Mouse (Mus musculus) layer of hippocampus, adult 2 months (tissue): Measurements from ENCODE around the gene Zp2. TPM values are rescaled to one million over a fixed set of nuclear protein-coding genes. Genes with fewer than 3 reads are reported as not detected.

ENCODE experiments used
- DNase-seq, 2 experiments: peaks; one replicate each; pipeline ENCODE4 v3.0.0; 2022; ENCODE audit warnings: low spot score in 2 of 2
- H3K27ac ChIP-seq: fragments of 200-600 bp; 2 replicates; pipeline ENCODE4 v1.8.1; 2022
- H3K4me3 ChIP-seq: fragments of 200-600 bp; 2 replicates; pipeline ENCODE4 v1.8.1; 2022; ENCODE audit warnings: mild to moderate bottlenecking
- CTCF ChIP-seq: fragments of 200-600 bp; conservative IDR thresholded peaks from 2 replicates; pipeline ENCODE4 v1.8.1; 2022; ENCODE audit warnings: antibody characterized with exemption, mild to moderate bottlenecking, moderate library complexity
- long read RNA-seq, 2 experiments: library from polyadenylated mRNA; stranded (forward); transcript quantifications; one replicate each; pipeline ENCODE4 v2.0.0; 2021; ENCODE audit warnings: borderline mapping rate in 2 of 2
- total RNA-seq, 2 experiments: library from RNA; stranded (reverse); gene quantifications; 2 replicates each; pipeline ENCODE4 v1.2.3; 2021

Gene Zp2
- under 1 TPM; 0.20 to 0.37 TPM for total RNA-seq
- long read RNA-seq, experiment 1: 0 reads
- long read RNA-seq, experiment 2: 0 reads

GRCm38 (mm10) chr7:120145191-120145590 lies at the start of gene Zp2:
Zp2 (minus strand) TSS chr7:120145291.
- DNase-seq: no peak
- TF ChIP-seq CTCF: no peak
- Histone ChIP-seq H3K4me3 (no peak within 1 kb of the TSS), H3K27ac (no peak within 1 kb of the TSS)

GRCm38 (mm10) chr7:120192816-120193215 lies 47.7 kb upstream of the Zp2 start:
- no peak for TF ChIP-seq CTCF
- H3K27ac ChIP-seq: peak overlapping the region; percentile 24; the same call in 1 of the 2 replicates
- DNase-seq: no peak
- H3K4me3 ChIP-seq: no peak overlapping the region

GRCm38 (mm10) chr7:120192207-120192606 lies 47.1 kb upstream of the Zp2 start:
- peak in 1 of 2 experiments; percentile 38 for DNase-seq
- no peak for TF ChIP-seq CTCF

GRCm38 (mm10) chr7:120190150-120190665 lies 45.1 kb upstream of the Zp2 start:
- Histone ChIP-seq H3K4me3 (no peak overlapping the region), H3K27ac (peak overlapping the region; percentile 3; the same call in 1 of the 2 replicates)
- no peak for DNase-seq
- no peak for TF ChIP-seq CTCF

More at GRCm38 (mm10) chr7:120192207-120192606, 47.1 kb upstream of the Zp2 start:
- Histone ChIP-seq H3K27ac (peak overlapping the region; percentile 32; the same call in 1 of the 2 replicates), H3K4me3 (no peak overlapping the region)

- no peak for TF ChIP-seq CTCF
- no peak for DNase-seq
- Histone ChIP-seq H3K4me3 (no peak overlapping the region), H3K27ac (peak overlapping the region; percentile 3; the same call in 1 of the 2 replicates)
These were observed 44.5 kb upstream of the Zp2 start for GRCm38 (mm10) chr7:120189369-120190149.

GRCm38 (mm10) chr7:120188946-120189345 lies 43.9 kb upstream of the Zp2 start:
- no peak for TF ChIP-seq CTCF
- no peak for DNase-seq
- no peak overlapping the region for H3K4me3 ChIP-seq
- no peak overlapping the region for H3K27ac ChIP-seq

- Histone ChIP-seq H3K27ac (no peak overlapping the region), H3K4me3 (no peak overlapping the region)
- no peak for TF ChIP-seq CTCF
- no peak for DNase-seq
These were observed 37.8 kb upstream of the Zp2 start for GRCm38 (mm10) chr7:120182891-120183290.

GRCm38 (mm10) chr7:120181401-120182230 lies 36.5 kb upstream of the Zp2 start:
- no peak for DNase-seq
- Histone ChIP-seq H3K4me3 (no peak overlapping the region), H3K27ac (peak overlapping the region; percentile 67)
- TF ChIP-seq CTCF: no peak

- no peak for TF ChIP-seq CTCF
- no peak overlapping the region for H3K4me3 ChIP-seq
- no peak for DNase-seq
- 0 out of 2 replicates have a peak overlapping the region, but pooled peaks have one; percentile 14 for H3K27ac ChIP-seq
These were observed 35.5 kb upstream of the Zp2 start for GRCm38 (mm10) chr7:120180547-120180946.

- DNase-seq: no peak
- TF ChIP-seq CTCF: no peak
- Histone ChIP-seq H3K4me3 (no peak overlapping the region), H3K27ac (no peak overlapping the region)
These were observed 33.8 kb upstream of the Zp2 start for GRCm38 (mm10) chr7:120178935-120179334.

- no peak for DNase-seq
- no peak overlapping the region for H3K4me3 ChIP-seq
- H3K27ac ChIP-seq: peak overlapping the region; percentile 50
- TF ChIP-seq CTCF: no peak
These were observed 32.5 kb upstream of the Zp2 start for GRCm38 (mm10) chr7:120177611-120178010.

GRCm38 (mm10) chr7:120174723-120175504 lies 29.8 kb upstream of the Zp2 start:
- no peak for TF ChIP-seq CTCF
- DNase-seq: no peak
- H3K27ac ChIP-seq: peak overlapping the region; percentile 69
- no peak overlapping the region for H3K4me3 ChIP-seq
